Mouse (Mus musculus): ENCODE measurements around the gene Arhgef3. TPM values are rescaled to one million over a fixed set of nuclear protein-coding genes. Genes with fewer than 3 reads are reported as not detected.
A peak's percentile ranks its signal among the peaks of the same experiment; 100 is the strongest.
"Not testable (repeated sequence)": the region's sequence is repeated elsewhere in the genome, so short reads cannot be mapped to it uniquely, and the experiment has no call there.

Arhgef3 gene
- polyA plus RNA-seq, 1 experiment from 2014 or later, result 5.4 TPM

- H3K27me3 ChIP-seq (ENCODE audit: control insufficient read depth, insufficient read depth, low read length), result no peaks in the 10 kb centered on the region
- H3K4me2 ChIP-seq (ENCODE audit: low read depth, low read length), result no peak overlapping the region
- H3K9ac ChIP-seq (replicated peaks; ENCODE audit: low read length), result no peak overlapping the region
- H3K4me3 ChIP-seq (ENCODE audit: low read depth, low read length), result no peak overlapping the region
- H3K9me3 ChIP-seq (replicated peaks; ENCODE audit: control insufficient read depth, low read length), result no peaks in the 10 kb centered on the region
- no peak overlapping the region for H3K27ac ChIP-seq (replicated peaks; ENCODE audit: low read depth, low read length)
- DNase-seq (ENCODE audit: low spot score) (no peak), ATAC-seq (replicated peaks; ENCODE audit: insufficient number of reproducible peaks, low FRiP score, low TSS enrichment, low read depth) (no peak)
- WGBS, result 73% methylated on average over 12 of the region's 12 CpGs
- H3K4me1 ChIP-seq (ENCODE audit: control insufficient read depth, insufficient read depth, low read length), result no peaks in the 10 kb centered on the region
- H3K36me3 ChIP-seq (replicated peaks; ENCODE audit: control insufficient read depth, insufficient read depth, low read depth, low read length), result no peaks in the 10 kb centered on the region
These were observed 86.3 kb downstream of the Arhgef3 start for GRCm38 (mm10) chr14:27200743-27201576.

DNA sequence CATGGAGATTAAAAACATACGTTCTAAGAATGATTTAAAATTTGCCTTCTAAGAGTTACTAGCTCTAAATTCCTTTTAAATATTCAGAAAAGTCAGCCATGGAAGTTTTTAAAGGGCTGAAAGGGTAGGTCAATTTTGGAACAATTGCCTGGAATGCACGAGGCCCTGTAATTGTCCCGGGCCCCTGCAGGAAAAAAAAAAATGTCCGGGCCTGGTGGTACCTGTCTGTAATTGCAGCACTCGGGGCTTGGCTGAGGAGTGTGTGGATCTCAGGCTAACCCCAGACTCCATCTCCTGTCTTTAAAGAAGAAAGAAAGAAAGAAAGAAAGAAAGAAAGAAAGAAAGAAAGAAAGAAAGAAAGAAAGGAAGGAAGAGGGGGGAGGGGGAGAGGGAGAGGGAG, 87.1 kb downstream of the Arhgef3 start:
- H3K9ac ChIP-seq (replicated peaks; ENCODE audit: low read length), result no peak overlapping the region
- no peaks in the 10 kb centered on the region for H3K36me3 ChIP-seq (replicated peaks; ENCODE audit: control insufficient read depth, insufficient read depth, low read depth, low read length)
- ATAC-seq (replicated peaks; ENCODE audit: insufficient number of reproducible peaks, low FRiP score, low TSS enrichment, low read depth), result no peak
- no peak overlapping the region for H3K27ac ChIP-seq (replicated peaks; ENCODE audit: low read depth, low read length)
- H3K27me3 ChIP-seq (ENCODE audit: control insufficient read depth, insufficient read depth, low read length), result no peaks in the 10 kb centered on the region
- H3K4me2 ChIP-seq (ENCODE audit: low read depth, low read length), result no peak overlapping the region
- H3K4me3 ChIP-seq (ENCODE audit: low read depth, low read length), result no peak overlapping the region
- peak; percentile 41 for DNase-seq (ENCODE audit: low spot score)
- 26% methylated on average over 5 of the region's 5 CpGs for WGBS
- no peaks in the 10 kb centered on the region for H3K9me3 ChIP-seq (replicated peaks; ENCODE audit: control insufficient read depth, low read length)
- no peaks in the 10 kb centered on the region for H3K4me1 ChIP-seq (ENCODE audit: control insufficient read depth, insufficient read depth, low read length)

GRCm38 (mm10) chr14:27204704-27205103, 90.0 kb downstream of the Arhgef3 start:
- DNase-seq (ENCODE audit: low spot score), result no peak
- H3K27ac ChIP-seq (replicated peaks; ENCODE audit: low read depth, low read length), result no peak overlapping the region
- H3K4me2 ChIP-seq (ENCODE audit: low read depth, low read length), result no peak overlapping the region

GRCm38 (mm10) chr14:27206443-27206842, 91.7 kb downstream of the Arhgef3 start:
- Histone ChIP-seq H3K27me3 (ENCODE audit: control insufficient read depth, insufficient read depth, low read length) (no peaks in the 10 kb centered on the region), H3K4me1 (ENCODE audit: control insufficient read depth, insufficient read depth, low read length) (no peaks in the 10 kb centered on the region), H3K4me3 (ENCODE audit: low read depth, low read length) (no peak overlapping the region), H3K4me2 (ENCODE audit: low read depth, low read length) (no peak overlapping the region), H3K27ac (replicated peaks; ENCODE audit: low read depth, low read length) (no peak overlapping the region), H3K9me3 (replicated peaks; ENCODE audit: control insufficient read depth, low read length) (no peaks in the 10 kb centered on the region), H3K36me3 (replicated peaks; ENCODE audit: control insufficient read depth, insufficient read depth, low read depth, low read length) (no peaks in the 10 kb centered on the region), H3K9ac (replicated peaks; ENCODE audit: low read length) (no peak overlapping the region)
- no peak for ATAC-seq (replicated peaks; ENCODE audit: insufficient number of reproducible peaks, low FRiP score, low TSS enrichment, low read depth)
- DNase-seq (ENCODE audit: low spot score), result no peak

More at GRCm38 (mm10) chr14:27204704-27205103, 90.0 kb downstream of the Arhgef3 start:
- ATAC-seq (replicated peaks; ENCODE audit: insufficient number of reproducible peaks, low FRiP score, low TSS enrichment, low read depth), result no peak
- 88% methylated on average over 2 of the region's 2 CpGs for WGBS
- Histone ChIP-seq H3K9ac (replicated peaks; ENCODE audit: low read length) (no peak overlapping the region), H3K27me3 (ENCODE audit: control insufficient read depth, insufficient read depth, low read length) (no peaks in the 10 kb centered on the region), H3K9me3 (replicated peaks; ENCODE audit: control insufficient read depth, low read length) (no peaks in the 10 kb centered on the region), H3K4me3 (ENCODE audit: low read depth, low read length) (no peak overlapping the region), H3K36me3 (replicated peaks; ENCODE audit: control insufficient read depth, insufficient read depth, low read depth, low read length) (no peaks in the 10 kb centered on the region), H3K4me1 (ENCODE audit: control insufficient read depth, insufficient read depth, low read length) (no peaks in the 10 kb centered on the region)

DNA sequence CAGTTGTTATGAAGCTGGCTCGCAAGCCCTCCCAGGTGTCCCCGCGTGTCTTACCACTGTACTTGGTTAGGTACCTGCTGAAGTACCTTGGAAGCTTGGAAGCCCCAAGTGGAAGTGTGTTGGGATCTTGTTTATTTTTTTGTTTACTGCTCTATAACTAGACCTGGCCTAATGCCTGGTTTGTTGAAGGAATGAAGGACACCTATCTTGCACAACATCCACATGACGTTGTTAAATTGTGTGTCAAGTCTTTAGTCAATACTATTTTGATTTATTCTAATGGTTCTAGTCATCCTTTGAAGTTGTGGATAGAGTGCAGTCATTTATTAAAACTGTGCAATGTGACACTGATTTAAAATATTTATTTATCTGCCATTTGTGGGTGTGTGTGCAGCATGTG, 94.8 kb downstream of the Arhgef3 start:
- no peaks in the 10 kb centered on the region for H3K36me3 ChIP-seq (replicated peaks; ENCODE audit: control insufficient read depth, insufficient read depth, low read depth, low read length)
- no peaks in the 10 kb centered on the region for H3K27me3 ChIP-seq (ENCODE audit: control insufficient read depth, insufficient read depth, low read length)
- H3K4me3 ChIP-seq (ENCODE audit: low read depth, low read length), result no peak overlapping the region
- WGBS, result 93% methylated on average over 4 of the region's 4 CpGs
- no peak for DNase-seq (ENCODE audit: low spot score)
- no peak overlapping the region for H3K27ac ChIP-seq (replicated peaks; ENCODE audit: low read depth, low read length)
- no peaks in the 10 kb centered on the region for H3K9me3 ChIP-seq (replicated peaks; ENCODE audit: control insufficient read depth, low read length)
- no peak overlapping the region for H3K9ac ChIP-seq (replicated peaks; ENCODE audit: low read length)
- no peak for ATAC-seq (replicated peaks; ENCODE audit: insufficient number of reproducible peaks, low FRiP score, low TSS enrichment, low read depth)
- H3K4me2 ChIP-seq (ENCODE audit: low read depth, low read length), result no peak overlapping the region
- H3K4me1 ChIP-seq (ENCODE audit: control insufficient read depth, insufficient read depth, low read length), result no peaks in the 10 kb centered on the region

DNA sequence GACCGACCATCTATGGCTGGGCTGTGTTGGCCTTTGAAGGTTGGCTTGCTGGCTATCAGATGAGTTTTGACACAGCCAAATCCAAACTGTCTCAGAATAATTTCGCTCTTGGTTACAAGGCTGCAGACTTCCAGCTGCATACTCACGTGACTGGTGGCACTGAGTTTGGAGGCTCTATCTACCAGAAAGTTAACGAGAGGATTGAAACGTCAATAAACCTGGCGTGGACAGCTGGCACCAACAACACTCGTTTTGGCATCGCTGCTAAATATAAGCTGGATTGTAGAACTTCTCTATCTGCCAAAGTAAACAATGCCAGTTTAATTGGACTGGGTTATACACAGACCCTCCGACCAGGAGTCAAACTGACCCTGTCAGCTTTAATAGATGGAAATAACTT, 96.1 kb downstream of the Arhgef3 start:
- H3K36me3 ChIP-seq (replicated peaks; ENCODE audit: control insufficient read depth, insufficient read depth, low read depth, low read length); H3K4me2 ChIP-seq (ENCODE audit: low read depth, low read length); H3K27ac ChIP-seq (replicated peaks; ENCODE audit: low read depth, low read length); H3K4me1 ChIP-seq (ENCODE audit: control insufficient read depth, insufficient read depth, low read length); H3K9ac ChIP-seq (replicated peaks; ENCODE audit: low read length); H3K27me3 ChIP-seq (ENCODE audit: control insufficient read depth, insufficient read depth, low read length); DNase-seq (ENCODE audit: low spot score); H3K4me3 ChIP-seq (ENCODE audit: low read depth, low read length); H3K9me3 ChIP-seq (replicated peaks; ENCODE audit: control insufficient read depth, low read length); ATAC-seq (replicated peaks; ENCODE audit: insufficient number of reproducible peaks, low FRiP score, low TSS enrichment, low read depth): not testable (repeated sequence)
- 84% methylated on average over 9 of the region's 9 CpGs for WGBS

DNA sequence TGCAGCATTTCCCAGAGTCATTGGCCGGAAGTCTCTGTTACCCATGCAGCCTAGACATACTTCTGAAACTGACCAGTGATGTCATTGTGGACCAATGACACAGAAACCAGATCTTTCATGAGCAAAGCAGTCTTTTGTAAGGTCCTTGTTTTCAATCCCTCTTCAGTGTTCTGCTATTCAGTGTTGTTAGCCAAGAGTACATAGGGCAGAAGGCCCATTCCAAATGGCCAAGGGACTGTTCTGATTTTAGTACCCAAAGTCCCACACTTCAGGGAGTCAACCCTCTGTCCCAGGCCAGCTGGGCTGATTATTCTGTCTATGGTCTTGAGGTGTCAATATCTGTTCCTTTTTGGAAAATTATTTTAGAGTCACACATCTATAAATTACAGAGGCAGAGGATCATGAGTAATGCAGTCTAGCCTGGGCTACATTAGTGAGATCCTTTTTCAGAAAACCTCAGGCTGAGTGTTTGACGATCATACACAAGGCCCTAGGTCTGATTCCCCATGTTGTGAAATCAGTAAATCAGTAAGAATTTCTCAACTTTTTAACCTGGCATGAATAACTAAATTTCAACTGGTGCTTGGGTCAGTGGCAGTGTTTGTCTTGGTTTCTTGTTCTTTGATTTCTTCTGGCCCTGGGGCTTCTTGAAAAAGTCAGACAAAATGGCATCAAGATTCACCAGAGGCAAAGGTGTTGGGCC, 97.2 kb downstream of the Arhgef3 start:
- no peaks in the 10 kb centered on the region for H3K4me1 ChIP-seq (ENCODE audit: control insufficient read depth, insufficient read depth, low read length)
- DNase-seq (ENCODE audit: low spot score), result no peak
- 85% methylated on average over 2 of the region's 2 CpGs for WGBS
- H3K27ac ChIP-seq (replicated peaks; ENCODE audit: low read depth, low read length), result no peak overlapping the region
- no peak overlapping the region for H3K4me2 ChIP-seq (ENCODE audit: low read depth, low read length)
- no peaks in the 10 kb centered on the region for H3K27me3 ChIP-seq (ENCODE audit: control insufficient read depth, insufficient read depth, low read length)
- ATAC-seq (replicated peaks; ENCODE audit: insufficient number of reproducible peaks, low FRiP score, low TSS enrichment, low read depth), result no peak
- no peak overlapping the region for H3K9ac ChIP-seq (replicated peaks; ENCODE audit: low read length)
- no peaks in the 10 kb centered on the region for H3K36me3 ChIP-seq (replicated peaks; ENCODE audit: control insufficient read depth, insufficient read depth, low read depth, low read length)
- no peaks in the 10 kb centered on the region for H3K9me3 ChIP-seq (replicated peaks; ENCODE audit: control insufficient read depth, low read length)
- H3K4me3 ChIP-seq (ENCODE audit: low read depth, low read length), result no peak overlapping the region

- H3K36me3 ChIP-seq (replicated peaks; ENCODE audit: control insufficient read depth, insufficient read depth, low read depth, low read length), result no peaks in the 10 kb centered on the region
- ATAC-seq (replicated peaks; ENCODE audit: insufficient number of reproducible peaks, low FRiP score, low TSS enrichment, low read depth) (no peak), DNase-seq (ENCODE audit: low spot score) (no peak)
- H3K4me3 ChIP-seq (ENCODE audit: low read depth, low read length), result no peak overlapping the region
- WGBS, result 74% methylated on average over 2 of the region's 2 CpGs
- H3K9ac ChIP-seq (replicated peaks; ENCODE audit: low read length), result no peak overlapping the region
- no peaks in the 10 kb centered on the region for H3K9me3 ChIP-seq (replicated peaks; ENCODE audit: control insufficient read depth, low read length)
- no peaks in the 10 kb centered on the region for H3K4me1 ChIP-seq (ENCODE audit: control insufficient read depth, insufficient read depth, low read length)
- H3K27me3 ChIP-seq (ENCODE audit: control insufficient read depth, insufficient read depth, low read length), result no peaks in the 10 kb centered on the region
- no peak overlapping the region for H3K27ac ChIP-seq (replicated peaks; ENCODE audit: low read depth, low read length)
- H3K4me2 ChIP-seq (ENCODE audit: low read depth, low read length), result no peak overlapping the region
These were observed 99.5 kb downstream of the Arhgef3 start for GRCm38 (mm10) chr14:27214232-27214631.
